Mouse (Mus musculus) CH12.LX (cell line): ENCODE measurements at regions not wholly inside any gene's neighbourhood (a gene's known extent, or its start where the extent isn't known, plus 50 kb on each side); places are given as distances from the start of the nearest gene placed in this dataset.

Experiments
- DNase-seq: peaks from one replicate; pipeline ENCODE4 v3.0.0-alpha.2; 2013; ENCODE audit errors: extremely low read depth
- H3K27ac ChIP-seq: 2 replicates; pipeline ENCODE4 v1.5.1; 2012; ENCODE audit warnings: low read depth, mild to moderate bottlenecking, control low read depth, moderate library complexity; ENCODE audit not compliant: insufficient read depth
- H3K27me3 ChIP-seq: replicated peaks from 2 replicates; pipeline ENCODE3; 2012; ENCODE audit warnings: inconsistent platforms
- H3K36me3 ChIP-seq, 2 experiments: replicated peaks in 1 of 2; 2 replicates each; pipeline versions ENCODE3 to v1.6.1; 2012; ENCODE audit warnings: inconsistent platforms in 1 of 2, low read length in 1 of 2, mild to moderate bottlenecking in 1 of 2, mixed read lengths in 1 of 2, moderate library complexity in 1 of 2; ENCODE audit not compliant: control insufficient read depth in 1 of 2, insufficient read depth in 1 of 2
- H3K4me1 ChIP-seq, 2 experiments: 2 replicates each; pipeline ENCODE4 v1.6.1; 2012; ENCODE audit warnings: inconsistent platforms in 1 of 2, moderate library complexity in 1 of 2; ENCODE audit not compliant: insufficient read depth in 2 of 2, control insufficient read depth in 1 of 2
- H3K4me2 ChIP-seq: 2 replicates; pipeline ENCODE4 v1.6.1; 2012; ENCODE audit warnings: low read depth, mild to moderate bottlenecking, control low read depth; ENCODE audit not compliant: poor library complexity, insufficient read depth, severe bottlenecking
- H3K4me3 ChIP-seq, 3 experiments: fragments of 150-350 bp in 1 of 3; sonication (generic) in 1 of 3; replicated peaks in 1 of 3; 2 replicates each; pipeline versions ENCODE3 to v1.5.1; 2011 to 2012; ENCODE audit warnings: low read depth in 2 of 3, low read length in 2 of 3, mild to moderate bottlenecking in 2 of 3, moderate library complexity in 2 of 3, control low read depth in 1 of 3, improper control_type of control experiment in 1 of 3, inconsistent platforms in 1 of 3, mixed read lengths in 1 of 3; ENCODE audit not compliant: poor library complexity in 1 of 3
- H3K79me2 ChIP-seq: replicated peaks from 2 replicates; pipeline ENCODE4 v1.6.1; 2012; ENCODE audit warnings: mild to moderate bottlenecking, moderate library complexity; ENCODE audit not compliant: control insufficient read depth, poor library complexity, insufficient read depth, severe bottlenecking; ENCODE audit errors: extremely low read depth
- H3K9ac ChIP-seq: 2 replicates; pipeline ENCODE4 v1.6.1; 2012; ENCODE audit warnings: low read depth, mild to moderate bottlenecking, control low read depth, moderate library complexity; ENCODE audit not compliant: insufficient read depth
- H3K9me3 ChIP-seq: replicated peaks from 2 replicates; pipeline ENCODE3; 2012; ENCODE audit warnings: low read length, inconsistent platforms, mixed read lengths
- BHLHE40 ChIP-seq: IDR thresholded peaks from 2 replicates; pipeline ENCODE4 v1.6.1; 2011; ENCODE audit warnings: mild to moderate bottlenecking, low read depth, low read length, improper control_type of control experiment
- EP300 ChIP-seq: IDR thresholded peaks from 2 replicates; pipeline ENCODE4 v1.6.1; 2011; ENCODE audit warnings: low read length, improper control_type of control experiment
- ETS1 ChIP-seq: conservative IDR thresholded peaks from 2 replicates; pipeline ENCODE4 v1.6.1; 2012; ENCODE audit warnings: low read depth, mild to moderate bottlenecking, inconsistent platforms, low read length, improper control_type of control experiment, moderate library complexity
- IRF4 ChIP-seq: IDR thresholded peaks from 2 replicates; pipeline ENCODE4 v1.6.1; 2014; ENCODE audit warnings: low read depth, mild to moderate bottlenecking, inconsistent platforms, low read length, improper control_type of control experiment
- KAT2A ChIP-seq: IDR thresholded peaks from 2 replicates; pipeline ENCODE4 v1.6.1; 2012; ENCODE audit warnings: low read length, improper control_type of control experiment, inconsistent platforms; ENCODE audit not compliant: insufficient replicate concordance
- MAFK ChIP-seq: IDR thresholded peaks from 2 replicates; pipeline ENCODE4 v1.6.1; 2011; ENCODE audit warnings: low read length, improper control_type of control experiment; ENCODE audit not compliant: insufficient replicate concordance
- MAZ ChIP-seq: IDR thresholded peaks from 2 replicates; pipeline ENCODE4 v1.6.1; 2012; ENCODE audit warnings: low read depth, mild to moderate bottlenecking, inconsistent platforms, low read length, improper control_type of control experiment, moderate library complexity
- MXI1 ChIP-seq: IDR thresholded peaks from 2 replicates; pipeline ENCODE4 v1.6.1; 2011; ENCODE audit warnings: mild to moderate bottlenecking, low read depth, low read length, improper control_type of control experiment
- MYC ChIP-seq: IDR thresholded peaks from 2 replicates; pipeline ENCODE4 v1.6.1; 2011; ENCODE audit warnings: low read depth, mild to moderate bottlenecking, improper control_type of control experiment, low read length
- NELFE ChIP-seq: IDR thresholded peaks from 2 replicates; pipeline ENCODE4 v1.6.1; 2011; ENCODE audit warnings: low read depth, low read length, improper control_type of control experiment
- PAX5 ChIP-seq: IDR thresholded peaks from 2 replicates; pipeline ENCODE4 v1.6.1; 2012; ENCODE audit warnings: low read length, inconsistent platforms, mixed read lengths
- POLR2A ChIP-seq: IDR thresholded peaks from 2 replicates; pipeline ENCODE4 v1.6.1; 2011; ENCODE audit warnings: low read depth, mild to moderate bottlenecking, improper control_type of control experiment, low read length
- POLR2AphosphoS2 ChIP-seq: IDR thresholded peaks from 2 replicates; pipeline ENCODE4 v1.6.1; 2011; ENCODE audit warnings: low read depth, low read length, improper control_type of control experiment
- RAD21 ChIP-seq: IDR thresholded peaks from 2 replicates; pipeline ENCODE4 v1.6.1; 2011; ENCODE audit warnings: low read depth, mild to moderate bottlenecking, low read length, improper control_type of control experiment, moderate library complexity
- TCF12 ChIP-seq: IDR thresholded peaks from 2 replicates; pipeline ENCODE4 v1.6.1; 2014; ENCODE audit warnings: low read depth, mild to moderate bottlenecking, inconsistent platforms, low read length, improper control_type of control experiment
- UBTF ChIP-seq: IDR thresholded peaks from 2 replicates; pipeline ENCODE4 v1.6.1; 2012; ENCODE audit warnings: low read depth, mild to moderate bottlenecking, inconsistent platforms, low read length, improper control_type of control experiment, moderate library complexity
- USF1 ChIP-seq: IDR thresholded peaks from 2 replicates; pipeline ENCODE4 v1.6.1; 2014; ENCODE audit warnings: low read depth, mild to moderate bottlenecking, inconsistent platforms, low read length, improper control_type of control experiment
- ZKSCAN1 ChIP-seq: IDR thresholded peaks from 2 replicates; pipeline ENCODE4 v1.6.1; 2012; ENCODE audit warnings: low read depth, inconsistent platforms, low read length, improper control_type of control experiment, borderline replicate concordance
- ZNF384 ChIP-seq: IDR thresholded peaks from 2 replicates; pipeline ENCODE4 v1.6.1; 2012; ENCODE audit warnings: low read depth, low read length, improper control_type of control experiment, inconsistent platforms
- dilution Hi-C: fragments of 300-500 bp; cut with MboI; formaldehyde crosslinking; loops from 2 replicates; pipeline ENCODE4 v1.14.3; 2020; ENCODE audit warnings: low sequenced_read_pairs; ENCODE audit not compliant: extremely low pct_unique_long_range_greater_than_20kb, extremely low pct_ligation_motif_present
- in situ Hi-C: fragments of 300-500 bp; cut with MboI; formaldehyde crosslinking; loops from 3 replicates; pipeline ENCODE4 v1.14.3; 2019; ENCODE audit warnings: low sequenced_read_pairs, low pct_ligation_motif_present, low pct_unique_long_range_greater_than_20kb, mixed read lengths

DNA sequence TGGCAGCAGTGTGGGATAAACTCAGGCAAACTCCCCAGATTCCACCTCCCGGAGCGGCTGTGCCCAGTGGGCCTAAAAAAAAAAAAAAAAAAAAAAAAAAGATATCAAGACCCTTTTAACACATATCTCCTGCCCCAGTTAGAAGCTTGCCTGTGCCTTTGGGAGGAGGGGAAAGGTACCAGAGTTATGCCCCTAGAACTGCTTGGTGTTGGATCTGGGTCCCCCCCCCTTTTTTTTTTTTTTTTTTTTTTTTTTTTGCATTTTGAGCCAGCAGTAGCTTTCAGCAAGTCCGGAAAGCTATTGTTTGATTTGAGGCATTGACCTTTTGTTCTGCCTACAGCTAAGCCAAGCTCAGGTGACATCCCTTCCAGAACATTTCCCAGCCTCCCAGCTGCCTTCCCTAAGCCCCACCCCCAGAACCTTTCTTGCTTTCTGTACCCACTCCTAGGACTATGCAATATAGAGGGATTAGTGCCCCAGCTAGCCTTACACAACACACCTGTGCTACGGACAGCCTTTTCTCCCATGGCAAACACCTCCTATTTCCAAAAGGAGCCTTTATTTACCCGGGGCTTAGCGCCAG is 252.1 kb upstream of the Prok2 start:
- H3K4me2 ChIP-seq, result no peak overlapping the region
- no peaks in the 10 kb centered on the region for H3K79me2 ChIP-seq
- H3K36me3 ChIP-seq, result no peaks in the 10 kb centered on the region
- TF ChIP-seq PAX5 (no peak), EP300 (no peak), BHLHE40 (no peak), ETS1 (no peak), MAZ (no peak), IRF4 (no peak), RAD21 (no peak), POLR2AphosphoS2 (no peak), MYC (no peak), ZKSCAN1 (no peak), UBTF (no peak), USF1 (no peak), ZNF384 (no peak), MXI1 (no peak), TCF12 (no peak)
- H3K9ac ChIP-seq, result no peak overlapping the region
- H3K27me3 ChIP-seq, result no peaks in the 10 kb centered on the region
- no peak overlapping the region for H3K4me3 ChIP-seq
- H3K4me1 ChIP-seq, result peaks cover 0 to 27% of the 10 kb centered on the region in 2 experiments; a peak in 2 of 4 replicates
- H3K9me3 ChIP-seq, result no peaks in the 10 kb centered on the region
- dilution Hi-C loops (no loop called here), in situ Hi-C loops (no loop called here)
- no peak for DNase-seq
- no peak overlapping the region for H3K27ac ChIP-seq

- Histone ChIP-seq H3K4me2 (no peak overlapping the region), H3K4me3 (no peak overlapping the region), H3K9ac (no peak overlapping the region), H3K36me3 (no peaks in the 10 kb centered on the region), H3K4me1 (peaks cover 0 to 28% of the 10 kb centered on the region in 2 experiments; a peak in 2 of 4 replicates), H3K27ac (no peak overlapping the region), H3K9me3 (no peaks in the 10 kb centered on the region), H3K27me3 (no peaks in the 10 kb centered on the region), H3K79me2 (no peaks in the 10 kb centered on the region)
- in situ Hi-C loops (no loop called here), dilution Hi-C loops (no loop called here)
- DNase-seq, result peak; percentile 24
- TF ChIP-seq NELFE (no peak), KAT2A (no peak), MAFK (0 out of 2 replicates have a peak, but pooled peaks have one; percentile 52), POLR2A (no peak)
Observed at GRCm38 (mm10) chr6:99976144-99976543, 250.0 kb upstream of the Prok2 start.
